Mouse (Mus musculus): ENCODE measurements around the gene Krt87. TPM values are rescaled to one million over a fixed set of nuclear protein-coding genes. Genes with fewer than 3 reads are reported as not detected.

The Krt87 gene
- polyA plus RNA-seq, 1 experiment from 2014 or later: not detected

- H3K4me2 ChIP-seq (ENCODE audit: low read depth, low read length): no peak overlapping the region
- DNase-seq: no peak
- H3K27ac ChIP-seq (ENCODE audit: low read depth): no peak overlapping the region
- H3K4me1 ChIP-seq (ENCODE audit: insufficient read depth): no peaks in the 10 kb centered on the region
- H3K9ac ChIP-seq (replicated peaks): no peak overlapping the region
- H3K36me3 ChIP-seq (replicated peaks; ENCODE audit: insufficient read depth, low read length): no peaks in the 10 kb centered on the region
- no peak overlapping the region for H3K4me3 ChIP-seq (ENCODE audit: low read depth, low read length)
- peaks cover 10% of the 10 kb centered on the region for H3K27me3 ChIP-seq (ENCODE audit: insufficient read depth, low read length)
- H3K9me3 ChIP-seq (ENCODE audit: low read length): no peaks in the 10 kb centered on the region
- 35% methylated on average over 7 of the region's 7 CpGs for WGBS (ENCODE audit: insufficient replicate concordance)
- no peak for ATAC-seq
- TF ChIP-seq CTCF (IDR thresholded peaks at IDR 0.05; ENCODE audit: low read depth) (peak; percentile 13; the same call in 1 of the 2 replicates), EP300 (IDR thresholded peaks at IDR 0.05; ENCODE audit: low read depth) (no peak)
These were observed 24.5 kb downstream of the Krt87 start for GRCm38 (mm10) chr15:101413916-101414635.

GRCm38 (mm10) chr15:101412188-101412587 lies 26.4 kb downstream of the Krt87 start:
- Histone ChIP-seq H3K4me2 (ENCODE audit: low read depth, low read length) (no peak overlapping the region), H3K9ac (replicated peaks) (no peak overlapping the region), H3K4me1 (ENCODE audit: insufficient read depth) (no peaks in the 10 kb centered on the region), H3K27ac (ENCODE audit: low read depth) (no peak overlapping the region), H3K9me3 (ENCODE audit: low read length) (no peaks in the 10 kb centered on the region), H3K27me3 (ENCODE audit: insufficient read depth, low read length) (peaks cover 10% of the 10 kb centered on the region), H3K36me3 (replicated peaks; ENCODE audit: insufficient read depth, low read length) (no peaks in the 10 kb centered on the region), H3K4me3 (ENCODE audit: low read depth, low read length) (no peak overlapping the region)
- WGBS (ENCODE audit: insufficient replicate concordance): 49% methylated on average over 31 of the region's 31 CpGs
- ATAC-seq (no peak), DNase-seq (no peak)
- TF ChIP-seq CTCF (IDR thresholded peaks at IDR 0.05; ENCODE audit: low read depth) (no peak), EP300 (IDR thresholded peaks at IDR 0.05; ENCODE audit: low read depth) (no peak)

- Histone ChIP-seq H3K4me2 (ENCODE audit: low read depth, low read length) (no peak within 1 kb of the TSS), H3K4me1 (ENCODE audit: insufficient read depth) (no peaks in the 10 kb centered on the region), H3K27ac (ENCODE audit: low read depth) (no peak within 1 kb of the TSS), H3K36me3 (replicated peaks; ENCODE audit: insufficient read depth, low read length) (no peaks in the 10 kb centered on the region), H3K4me3 (ENCODE audit: low read depth, low read length) (no peak within 1 kb of the TSS), H3K9me3 (ENCODE audit: low read length) (no peaks in the 10 kb centered on the region), H3K9ac (replicated peaks) (no peak within 1 kb of the TSS), H3K27me3 (ENCODE audit: insufficient read depth, low read length) (peaks cover 10% of the 10 kb centered on the region)
- DNase-seq (no peak), ATAC-seq (no peak)
- WGBS (ENCODE audit: insufficient replicate concordance): 16% methylated on average over 2 of the region's 2 CpGs
- TF ChIP-seq EP300 (IDR thresholded peaks at IDR 0.05; ENCODE audit: low read depth): no peak
- TF ChIP-seq CTCF (IDR thresholded peaks at IDR 0.05; ENCODE audit: low read depth): no peak
These were observed 27.8 kb downstream of the Krt87 start, which contains the start of gene Krt7 for GRCm38 (mm10) chr15:101410775-101411174. Gene Krt7, plus strand, starts transcription at chr15:101411043.

GRCm38 (mm10) chr15:101398269-101398668 lies 40.3 kb downstream of the Krt87 start:
- H3K36me3 ChIP-seq (replicated peaks; ENCODE audit: insufficient read depth, low read length): no peaks in the 10 kb centered on the region
- no peaks in the 10 kb centered on the region for H3K9me3 ChIP-seq (ENCODE audit: low read length)
- H3K4me1 ChIP-seq (ENCODE audit: insufficient read depth): no peaks in the 10 kb centered on the region
- no peak for TF ChIP-seq EP300 (IDR thresholded peaks at IDR 0.05; ENCODE audit: low read depth)
- no peak for TF ChIP-seq CTCF (IDR thresholded peaks at IDR 0.05; ENCODE audit: low read depth)
- ATAC-seq: no peak
- no peak overlapping the region for H3K4me2 ChIP-seq (ENCODE audit: low read depth, low read length)
- no peak overlapping the region for H3K4me3 ChIP-seq (ENCODE audit: low read depth, low read length)
- no peaks in the 10 kb centered on the region for H3K27me3 ChIP-seq (ENCODE audit: insufficient read depth, low read length)
- no peak for DNase-seq
- H3K27ac ChIP-seq (ENCODE audit: low read depth): no peak overlapping the region
- 84% methylated on average over 8 of the region's 8 CpGs for WGBS (ENCODE audit: insufficient replicate concordance)
- H3K9ac ChIP-seq (replicated peaks): no peak overlapping the region

- WGBS (ENCODE audit: insufficient replicate concordance): 66% methylated on average over 2 of the region's 2 CpGs
These were observed 40.9 kb downstream of the Krt87 start for GRCm38 (mm10) chr15:101397683-101398082.

GRCm38 (mm10) chr15:101396921-101397320 lies 41.7 kb downstream of the Krt87 start:
- TF ChIP-seq CTCF (IDR thresholded peaks at IDR 0.05; ENCODE audit: low read depth): no peak
- no peak for TF ChIP-seq EP300 (IDR thresholded peaks at IDR 0.05; ENCODE audit: low read depth)
- Histone ChIP-seq H3K4me3 (ENCODE audit: low read depth, low read length) (no peak overlapping the region), H3K36me3 (replicated peaks; ENCODE audit: insufficient read depth, low read length) (no peaks in the 10 kb centered on the region), H3K9me3 (ENCODE audit: low read length) (no peaks in the 10 kb centered on the region), H3K27ac (ENCODE audit: low read depth) (no peak overlapping the region), H3K4me2 (ENCODE audit: low read depth, low read length) (no peak overlapping the region), H3K9ac (replicated peaks) (no peak overlapping the region), H3K27me3 (ENCODE audit: insufficient read depth, low read length) (no peaks in the 10 kb centered on the region), H3K4me1 (ENCODE audit: insufficient read depth) (no peaks in the 10 kb centered on the region)
- 82% methylated on average over 3 of the region's 3 CpGs for WGBS (ENCODE audit: insufficient replicate concordance)
- ATAC-seq (no peak), DNase-seq (no peak)

More at GRCm38 (mm10) chr15:101397683-101398082, 40.9 kb downstream of the Krt87 start:
- Histone ChIP-seq H3K9ac (replicated peaks) (no peak overlapping the region), H3K27ac (ENCODE audit: low read depth) (no peak overlapping the region), H3K27me3 (ENCODE audit: insufficient read depth, low read length) (no peaks in the 10 kb centered on the region), H3K9me3 (ENCODE audit: low read length) (no peaks in the 10 kb centered on the region), H3K4me3 (ENCODE audit: low read depth, low read length) (no peak overlapping the region), H3K4me2 (ENCODE audit: low read depth, low read length) (no peak overlapping the region), H3K36me3 (replicated peaks; ENCODE audit: insufficient read depth, low read length) (no peaks in the 10 kb centered on the region), H3K4me1 (ENCODE audit: insufficient read depth) (no peaks in the 10 kb centered on the region)
- no peak for ATAC-seq
- TF ChIP-seq EP300 (IDR thresholded peaks at IDR 0.05; ENCODE audit: low read depth) (no peak), CTCF (IDR thresholded peaks at IDR 0.05; ENCODE audit: low read depth) (no peak)
- no peak for DNase-seq
